18 mouse cellular contexts compared by ENCODE assay signal in the genomic region with DNA sequence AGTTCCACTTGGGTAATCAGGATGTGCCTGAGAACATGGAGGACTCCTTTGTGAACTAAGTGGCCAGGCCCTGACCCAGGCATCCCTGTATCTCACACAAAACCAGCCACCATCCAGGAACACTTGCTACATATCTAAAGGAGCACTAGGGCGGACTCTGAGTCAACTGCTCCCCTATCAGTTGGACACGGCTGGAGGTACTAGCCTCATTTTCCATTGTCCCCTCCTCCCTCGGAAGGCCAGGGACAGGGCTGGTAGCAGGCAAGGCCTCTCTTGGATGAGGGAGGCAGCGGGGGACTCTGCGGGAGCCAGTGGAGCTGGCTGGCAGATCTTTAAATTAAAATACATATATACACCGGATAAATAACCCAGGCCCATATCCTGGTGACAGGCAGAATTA. TPM values are rescaled to one million over a fixed set of nuclear protein-coding genes. Genes with fewer than 3 reads are reported as not detected.
DNase-seq lines count a peak whose midpoint lies in the region; ATAC-seq and TF ChIP-seq lines count a peak whose summit lies in the region.
"Had no signal": no experiment of that assay in that cellular context is flagged by ENCODE, and none has a peak within 500 bp of the region (broad histone marks: within the 10 kb centered on the region; RNA-seq: fewer than 3 reads in every experiment).

No protein-coding gene starts in this region.

- peak overlapping the region; percentile 48; the same call in 1 of the 2 replicates for H3K27ac ChIP-seq in forebrain, embryonic 13.5 days
- no peak overlapping the region for H3K27ac ChIP-seq in forebrain, postnatal 0 days (ENCODE audit: low read depth, low read length)
- H3K27ac ChIP-seq in liver, embryonic 12.5 days: no peak overlapping the region
- H3K27ac ChIP-seq in liver, postnatal 0 days (ENCODE audit: low read depth): no peak overlapping the region
- peak overlapping the region; percentile 12; the same call in 1 of the 2 replicates for H3K27ac ChIP-seq in embryonic facial prominence, embryonic 10.5 days (replicated peaks)
- H3K27ac ChIP-seq in liver, embryonic 14.5 days: no peak overlapping the region

- 53% methylated on average over 6 of the region's 6 CpGs for WGBS in forebrain, embryonic 13.5 days
- WGBS in forebrain, postnatal 0 days: 59% methylated on average over 6 of the region's 6 CpGs
- 61% methylated on average over 6 of the region's 6 CpGs for WGBS in liver, embryonic 12.5 days (ENCODE audit: insufficient replicate concordance)
- 77% methylated on average over 6 of the region's 6 CpGs for WGBS in liver, postnatal 0 days (ENCODE audit: insufficient replicate concordance)
- WGBS in embryonic facial prominence, embryonic 10.5 days: 73% methylated on average over 6 of the region's 6 CpGs
- WGBS in liver, embryonic 14.5 days (ENCODE audit: insufficient replicate concordance): 58% methylated on average over 6 of the region's 6 CpGs
- WGBS in lung, adult 2 months: 91% methylated on average over 6 of the region's 6 CpGs

- DNase-seq in forebrain, postnatal 0 days: no peak
- no peak for DNase-seq in liver, postnatal 0 days
- DNase-seq in embryonic facial prominence, embryonic 10.5 days (ENCODE audit: low spot score): no peak
- no peak for DNase-seq in liver, embryonic 14.5 days (ENCODE audit: low read depth in 3 of 3, low spot score in 3 of 3)
- DNase-seq in lung, adult 2 months: no peak
- DNase-seq: adrenal gland, postnatal 36 days; B cell, adult 2 months; cerebellum, adult 11-12 months; cerebellum, postnatal 36 days; heart, postnatal 36 days; kidney, adult 8-10 months; kidney, postnatal 25 days; thymus, adult 2 months had no signal

- peaks cover 22% of the 10 kb centered on the region for H3K4me1 ChIP-seq in forebrain, embryonic 13.5 days
- peaks cover 8% of the 10 kb centered on the region; the same call in 1 of the 2 replicates for H3K4me1 ChIP-seq in forebrain, postnatal 0 days (ENCODE audit: insufficient read depth)
- peaks cover 28% of the 10 kb centered on the region for H3K4me1 ChIP-seq in liver, embryonic 12.5 days
- peaks cover 7% of the 10 kb centered on the region; the same call in 1 of the 2 replicates for H3K4me1 ChIP-seq in liver, postnatal 0 days (ENCODE audit: insufficient read depth)
- peaks cover 54% of the 10 kb centered on the region for H3K4me1 ChIP-seq in embryonic facial prominence, embryonic 10.5 days
- H3K4me1 ChIP-seq in liver, embryonic 14.5 days (replicated peaks; ENCODE audit: control insufficient read depth in 2 of 2, insufficient read depth in 2 of 2, low read length in 1 of 2): peaks cover 0 to 2% of the 10 kb centered on the region in 2 experiments; a peak in 1 of 4 replicates
- 0 out of 2 replicates have a peak, but pooled peaks cover 2% of the 10 kb centered on the region for H3K4me1 ChIP-seq in lung, adult 2 months (ENCODE audit: control insufficient read depth, insufficient read depth, low read length)

- ATAC-seq in forebrain, embryonic 13.5 days: no peak
- ATAC-seq in forebrain, postnatal 0 days: no peak
- ATAC-seq in liver, embryonic 12.5 days: peak; percentile 50; the same call in 1 of the 2 replicates
- ATAC-seq in liver, postnatal 0 days: no peak
- ATAC-seq in liver, embryonic 14.5 days (ENCODE audit: insufficient read depth): peak; percentile 47; the same call in 1 of the 2 replicates
- ATAC-seq: inflammation-experienced regulatory T-cells, adult 6 months; lung, postnatal 0 days had no signal

- TF ChIP-seq EP300 in liver, postnatal 0 days (IDR thresholded peaks at IDR 0.05; ENCODE audit: low read depth): no peak
- TF ChIP-seq EP300 in liver, embryonic 14.5 days (IDR thresholded peaks at IDR 0.05; ENCODE audit: low read depth): no peak

- H3K4me2 ChIP-seq in forebrain, embryonic 13.5 days: no peak overlapping the region
- no peak overlapping the region for H3K4me2 ChIP-seq in forebrain, postnatal 0 days (ENCODE audit: low read depth)
- H3K4me2 ChIP-seq in liver, embryonic 12.5 days: no peak overlapping the region
- H3K4me2 ChIP-seq in liver, postnatal 0 days (ENCODE audit: low read depth, low read length): no peak overlapping the region
- H3K4me2 ChIP-seq in liver, embryonic 14.5 days (ENCODE audit: low read depth): no peak overlapping the region

- no peaks in the 10 kb centered on the region for H3K27me3 ChIP-seq in forebrain, embryonic 13.5 days
- no peaks in the 10 kb centered on the region for H3K27me3 ChIP-seq in forebrain, postnatal 0 days (ENCODE audit: insufficient read depth, low read length)
- peaks cover 77% of the 10 kb centered on the region for H3K27me3 ChIP-seq in liver, embryonic 12.5 days (replicated peaks)
- H3K27me3 ChIP-seq in liver, postnatal 0 days (ENCODE audit: insufficient read depth, low read length): peaks cover 46% of the 10 kb centered on the region
- H3K27me3 ChIP-seq in embryonic facial prominence, embryonic 10.5 days (replicated peaks; ENCODE audit: low read depth, poor library complexity, severe bottlenecking): peaks cover 65% of the 10 kb centered on the region
- H3K27me3 ChIP-seq in liver, embryonic 14.5 days (ENCODE audit: control insufficient read depth, insufficient read depth, low read length): peaks cover 36% of the 10 kb centered on the region

- TF ChIP-seq POLR2A in lung, adult 2 months (IDR thresholded peaks at IDR 0.05; ENCODE audit: borderline replicate concordance, extremely low read depth, low read depth, low read length): no peak

- H3K9ac ChIP-seq in forebrain, embryonic 13.5 days: no peak overlapping the region
- no peak overlapping the region for H3K9ac ChIP-seq in forebrain, postnatal 0 days
- H3K9ac ChIP-seq in liver, embryonic 12.5 days: no peak overlapping the region
- H3K9ac ChIP-seq in liver, postnatal 0 days (replicated peaks): no peak overlapping the region
- H3K9ac ChIP-seq in liver, embryonic 14.5 days (replicated peaks): no peak overlapping the region; the same call in 1 of the 2 replicates

- no peak overlapping the region for H3K4me3 ChIP-seq in forebrain, embryonic 13.5 days
- no peak overlapping the region for H3K4me3 ChIP-seq in forebrain, postnatal 0 days (ENCODE audit: low read depth, low read length)
- H3K4me3 ChIP-seq in liver, embryonic 12.5 days: no peak overlapping the region
- no peak overlapping the region for H3K4me3 ChIP-seq in liver, postnatal 0 days (ENCODE audit: low read depth, low read length)
- H3K4me3 ChIP-seq in embryonic facial prominence, embryonic 10.5 days: no peak overlapping the region
- H3K4me3 ChIP-seq in liver, embryonic 14.5 days (ENCODE audit: insufficient read depth in 1 of 2, low read depth in 2 of 2, low read length in 2 of 2): no peak overlapping the region
- H3K4me3 ChIP-seq in lung, adult 2 months (replicated peaks; ENCODE audit: extremely low read depth, low read depth, low read length): no peak overlapping the region

- no peaks in the 10 kb centered on the region for H3K9me3 ChIP-seq in forebrain, embryonic 13.5 days (replicated peaks)
- H3K9me3 ChIP-seq in forebrain, postnatal 0 days (ENCODE audit: low read length): no peaks in the 10 kb centered on the region
- no peaks in the 10 kb centered on the region for H3K9me3 ChIP-seq in liver, embryonic 12.5 days (replicated peaks)
- no peaks in the 10 kb centered on the region for H3K9me3 ChIP-seq in liver, postnatal 0 days (ENCODE audit: low read length)
- H3K9me3 ChIP-seq in embryonic facial prominence, embryonic 10.5 days: no peaks in the 10 kb centered on the region
- H3K9me3 ChIP-seq in liver, embryonic 14.5 days (ENCODE audit: control insufficient read depth, low read length): no peaks in the 10 kb centered on the region

- TF ChIP-seq CTCF in forebrain, postnatal 0 days (IDR thresholded peaks at IDR 0.05; ENCODE audit: low read depth): no peak
- no peak for TF ChIP-seq CTCF in liver, postnatal 0 days (IDR thresholded peaks at IDR 0.05; ENCODE audit: low read depth)
- TF ChIP-seq CTCF in liver, embryonic 14.5 days (IDR thresholded peaks at IDR 0.05; ENCODE audit: low read depth): no peak
- no peak for TF ChIP-seq CTCF in lung, adult 2 months (IDR thresholded peaks at IDR 0.05; ENCODE audit: insufficient read depth, low read length)

- H3K36me3 ChIP-seq in forebrain, embryonic 13.5 days (ENCODE audit: poor library complexity, severe bottlenecking): peaks cover 3% of the 10 kb centered on the region
- peaks cover 2% of the 10 kb centered on the region; the same call in 1 of the 2 replicates for H3K36me3 ChIP-seq in forebrain, postnatal 0 days (ENCODE audit: insufficient read depth)
- no peaks in the 10 kb centered on the region for H3K36me3 ChIP-seq in liver, embryonic 12.5 days
- no peaks in the 10 kb centered on the region for H3K36me3 ChIP-seq in liver, postnatal 0 days (replicated peaks; ENCODE audit: insufficient read depth, low read length)
- peaks cover 4% of the 10 kb centered on the region for H3K36me3 ChIP-seq in embryonic facial prominence, embryonic 10.5 days (replicated peaks)
- no peaks in the 10 kb centered on the region for H3K36me3 ChIP-seq in liver, embryonic 14.5 days (replicated peaks; ENCODE audit: control insufficient read depth, insufficient read depth, low read depth)

RNA-seq across cellular contexts. Expression of gene Efna2, which starts 14.7 kb away (rescaled TPM):
- polyA plus RNA-seq in forebrain, embryonic 13.5 days (2015; fragmentation: Nextera tagmentation; extraction: Ambion mirVana): 17.7 and 19.5 TPM in 2 replicates
- 29.0 and 30.9 TPM in 2 replicates for total RNA-seq in forebrain, postnatal 0 days (2014; rRNA removed)
- 30.6 and 31.3 TPM in 2 replicates for polyA plus RNA-seq in forebrain, postnatal 0 days (2015; fragmentation: Nextera tagmentation; extraction: Ambion mirVana)
- polyA plus RNA-seq in liver, embryonic 12.5 days (2016; fragmentation: Nextera tagmentation; extraction: Ambion mirVana): 3.1 and 3.4 TPM in 2 replicates
- 0.15 and 0.18 TPM in 2 replicates for polyA plus RNA-seq in liver, postnatal 0 days (2015; fragmentation: Nextera tagmentation; extraction: Ambion mirVana)
- 45.2 and 50.1 TPM in 2 replicates for polyA plus RNA-seq in embryonic facial prominence, embryonic 10.5 days (2016; fragmentation: Nextera tagmentation; extraction: Ambion mirVana)
- polyA plus RNA-seq in liver, embryonic 14.5 days (2012; rRNA removed): 0.40 and 0.47 TPM in 2 replicates
- 0.51 and 0.52 TPM in 2 replicates for polyA plus RNA-seq in liver, embryonic 14.5 days (2014; fragmentation: Nextera tagmentation; extraction: Ambion mirVana)
- polyA plus RNA-seq in lung, adult 2 months (2012; rRNA removed): 3.6 and 4.7 TPM in 2 replicates
- total RNA-seq: neutrophil, adult 5-6 weeks had no signal
- polyA plus RNA-seq: inflammation-experienced regulatory T-cells, adult 6 months had no signal

RNA-seq across cellular contexts. Expression of gene 1600002K03Rik, which starts 21.2 kb away (rescaled TPM):
- 12.2 and 12.6 TPM in 2 replicates for polyA plus RNA-seq in forebrain, embryonic 13.5 days (2015; fragmentation: Nextera tagmentation; extraction: Ambion mirVana)
- total RNA-seq in forebrain, postnatal 0 days (2014; rRNA removed): 4.2 and 5.0 TPM in 2 replicates
- polyA plus RNA-seq in forebrain, postnatal 0 days (2015; fragmentation: Nextera tagmentation; extraction: Ambion mirVana): 5.0 and 6.0 TPM in 2 replicates
- 14.0 and 16.4 TPM in 2 replicates for polyA plus RNA-seq in liver, embryonic 12.5 days (2016; fragmentation: Nextera tagmentation; extraction: Ambion mirVana)
- 6.7 and 6.8 TPM in 2 replicates for polyA plus RNA-seq in liver, postnatal 0 days (2015; fragmentation: Nextera tagmentation; extraction: Ambion mirVana)
- 10.8 and 12.0 TPM in 2 replicates for polyA plus RNA-seq in embryonic facial prominence, embryonic 10.5 days (2016; fragmentation: Nextera tagmentation; extraction: Ambion mirVana)
- 6.8 and 6.9 TPM in 2 replicates for polyA plus RNA-seq in liver, embryonic 14.5 days (2012; rRNA removed)
- 10.6 and 13.2 TPM in 2 replicates for polyA plus RNA-seq in liver, embryonic 14.5 days (2014; fragmentation: Nextera tagmentation; extraction: Ambion mirVana)
- polyA plus RNA-seq in lung, adult 2 months (2012; rRNA removed): 11.2 and 14.0 TPM in 2 replicates

RNA-seq across cellular contexts. Expression of gene Cirbp, which starts 28.2 kb away (rescaled TPM):
- polyA plus RNA-seq in forebrain, embryonic 13.5 days (2015; fragmentation: Nextera tagmentation; extraction: Ambion mirVana): 274 and 308 TPM in 2 replicates
- total RNA-seq in forebrain, postnatal 0 days (2014; rRNA removed): 345 and 424 TPM in 2 replicates
- polyA plus RNA-seq in forebrain, postnatal 0 days (2015; fragmentation: Nextera tagmentation; extraction: Ambion mirVana): 834 and 838 TPM in 2 replicates
- polyA plus RNA-seq in liver, embryonic 12.5 days (2016; fragmentation: Nextera tagmentation; extraction: Ambion mirVana): 22.1 and 27.3 TPM in 2 replicates
- 87.0 and 93.3 TPM in 2 replicates for polyA plus RNA-seq in liver, postnatal 0 days (2015; fragmentation: Nextera tagmentation; extraction: Ambion mirVana)
- 93.2 and 110 TPM in 2 replicates for polyA plus RNA-seq in embryonic facial prominence, embryonic 10.5 days (2016; fragmentation: Nextera tagmentation; extraction: Ambion mirVana)
- 19.4 and 19.8 TPM in 2 replicates for polyA plus RNA-seq in liver, embryonic 14.5 days (2012; rRNA removed)
- polyA plus RNA-seq in liver, embryonic 14.5 days (2014; fragmentation: Nextera tagmentation; extraction: Ambion mirVana): 10.1 and 10.7 TPM in 2 replicates
- 162 and 200 TPM in 2 replicates for polyA plus RNA-seq in lung, adult 2 months (2012; rRNA removed)

RNA-seq across cellular contexts. Expression of gene Mum1, which starts 32.3 kb away (rescaled TPM):
- 62.1 and 64.7 TPM in 2 replicates for polyA plus RNA-seq in forebrain, embryonic 13.5 days (2015; fragmentation: Nextera tagmentation; extraction: Ambion mirVana)
- 57.6 and 60.7 TPM in 2 replicates for total RNA-seq in forebrain, postnatal 0 days (2014; rRNA removed)
- polyA plus RNA-seq in forebrain, postnatal 0 days (2015; fragmentation: Nextera tagmentation; extraction: Ambion mirVana): 41.1 and 50.4 TPM in 2 replicates
- polyA plus RNA-seq in liver, embryonic 12.5 days (2016; fragmentation: Nextera tagmentation; extraction: Ambion mirVana): 33.5 and 35.1 TPM in 2 replicates
- polyA plus RNA-seq in liver, postnatal 0 days (2015; fragmentation: Nextera tagmentation; extraction: Ambion mirVana): 9.8 and 13.3 TPM in 2 replicates
- 95.9 and 98.1 TPM in 2 replicates for polyA plus RNA-seq in embryonic facial prominence, embryonic 10.5 days (2016; fragmentation: Nextera tagmentation; extraction: Ambion mirVana)
- polyA plus RNA-seq in liver, embryonic 14.5 days (2012; rRNA removed): 12.9 and 18.8 TPM in 2 replicates
- 13.2 and 13.8 TPM in 2 replicates for polyA plus RNA-seq in liver, embryonic 14.5 days (2014; fragmentation: Nextera tagmentation; extraction: Ambion mirVana)
- polyA plus RNA-seq in lung, adult 2 months (2012; rRNA removed): 39.6 and 42.0 TPM in 2 replicates

RNA-seq across cellular contexts. Expression of gene Midn, which starts 45.9 kb away (rescaled TPM):
- polyA plus RNA-seq in forebrain, embryonic 13.5 days (2015; fragmentation: Nextera tagmentation; extraction: Ambion mirVana): 35.1 and 37.9 TPM in 2 replicates
- total RNA-seq in forebrain, postnatal 0 days (2014; rRNA removed): 91.5 and 120 TPM in 2 replicates
- 19.3 and 21.3 TPM in 2 replicates for polyA plus RNA-seq in forebrain, postnatal 0 days (2015; fragmentation: Nextera tagmentation; extraction: Ambion mirVana)
- polyA plus RNA-seq in liver, embryonic 12.5 days (2016; fragmentation: Nextera tagmentation; extraction: Ambion mirVana): 5.7 and 6.3 TPM in 2 replicates
- polyA plus RNA-seq in liver, postnatal 0 days (2015; fragmentation: Nextera tagmentation; extraction: Ambion mirVana): 3.0 and 4.3 TPM in 2 replicates
- polyA plus RNA-seq in embryonic facial prominence, embryonic 10.5 days (2016; fragmentation: Nextera tagmentation; extraction: Ambion mirVana): 22.2 TPM in 2 replicates
- 9.1 and 10.3 TPM in 2 replicates for polyA plus RNA-seq in liver, embryonic 14.5 days (2012; rRNA removed)
- polyA plus RNA-seq in liver, embryonic 14.5 days (2014; fragmentation: Nextera tagmentation; extraction: Ambion mirVana): 5.1 and 5.7 TPM in 2 replicates
- polyA plus RNA-seq in lung, adult 2 months (2012; rRNA removed): 110 and 150 TPM in 2 replicates

Comparison
In these comparisons a context has a peak if more than half of its experiments do, and no peak if none do; other contexts are left out.
1. ATAC-seq: peak in liver, embryonic 12.5 days (single experiment) and liver, embryonic 14.5 days (single experiment); none in forebrain, embryonic 13.5 days (single experiment), forebrain, postnatal 0 days (single experiment) and liver, postnatal 0 days (single experiment).
2. H3K27ac ChIP-seq: peak in forebrain, embryonic 13.5 days (single experiment) and embryonic facial prominence, embryonic 10.5 days (single experiment); none in forebrain, postnatal 0 days (single experiment), liver, embryonic 12.5 days (single experiment), liver, postnatal 0 days (single experiment) and liver, embryonic 14.5 days (single experiment).